Mouse (Mus musculus) layer of hippocampus, adult 9-10 months (tissue): ENCODE results near the gene Kif26b.

Experiments used
- DNase-seq: peaks from one replicate; pipeline ENCODE4 v3.0.0; 2022; ENCODE audit warnings: low spot score

The Kif26b gene

GRCm38 (mm10) chr1:178540247-178540646, 11.3 kb downstream of the Kif26b start:
- no peak for DNase-seq

DNA sequence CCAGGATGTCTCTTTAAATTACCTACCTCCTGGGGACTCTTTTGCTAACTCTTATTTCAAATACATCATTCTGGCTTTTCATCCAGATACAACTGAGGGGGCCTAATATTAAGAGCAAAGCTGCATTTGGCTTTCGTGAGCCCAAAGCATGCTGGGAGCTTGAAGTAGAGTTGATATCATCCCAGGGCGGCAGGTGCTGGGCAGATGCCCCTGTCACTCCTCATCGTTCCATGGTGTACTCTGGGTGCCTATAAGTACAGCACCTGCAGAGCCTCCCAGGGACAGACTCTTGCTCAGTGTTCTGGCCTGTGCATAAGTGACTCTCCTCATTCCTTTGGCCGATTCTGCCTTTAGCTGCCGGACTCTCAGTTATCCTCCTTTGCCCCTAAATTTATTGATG, 13.5 kb downstream of the Kif26b start:
- DNase-seq: no peak

DNA sequence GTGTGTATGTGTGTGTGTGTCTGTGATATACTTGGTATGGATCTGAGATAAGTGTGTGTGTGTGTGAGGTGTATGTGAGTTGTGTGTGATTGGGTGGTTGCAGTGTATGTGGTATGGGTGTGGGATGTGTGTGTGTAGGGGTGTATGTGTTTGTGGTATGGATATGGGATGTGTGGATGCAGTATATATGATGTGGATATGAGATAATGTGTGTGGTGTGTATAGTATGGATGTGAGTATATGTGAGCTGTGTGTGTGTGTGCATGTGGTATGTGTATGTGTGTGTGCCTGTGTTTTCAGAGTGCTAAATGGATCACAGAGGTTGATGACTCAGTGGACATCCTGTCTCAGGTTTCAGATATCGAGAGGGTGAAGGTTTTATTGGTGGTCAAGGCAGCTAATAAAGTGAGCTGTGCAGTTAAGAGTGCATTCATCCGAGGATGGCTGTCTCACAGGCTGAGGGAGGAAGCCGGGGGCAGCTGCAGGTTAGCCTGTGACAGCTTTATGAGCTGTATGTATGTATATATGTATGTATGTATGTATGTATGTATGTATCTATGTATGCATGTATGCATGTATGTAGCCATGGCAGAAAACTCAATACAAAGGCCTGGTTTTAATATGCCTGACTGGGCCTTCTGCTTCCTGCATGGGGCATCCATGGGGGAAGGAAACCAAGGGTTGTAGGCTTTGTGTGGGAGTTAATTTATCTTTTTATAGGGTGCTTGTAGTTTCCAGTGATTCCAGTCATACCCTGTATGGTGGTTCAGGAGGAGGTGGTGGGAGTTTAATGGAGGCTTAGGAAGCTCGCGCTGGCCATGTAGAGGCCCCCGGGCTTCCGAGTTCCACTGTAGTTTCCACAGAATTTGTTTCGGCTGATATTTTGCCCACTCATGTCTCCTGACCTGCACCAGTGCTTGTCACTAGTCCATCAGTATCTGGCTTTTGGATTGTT, 14.3 kb downstream of the Kif26b start:
- no peak for DNase-seq

DNA sequence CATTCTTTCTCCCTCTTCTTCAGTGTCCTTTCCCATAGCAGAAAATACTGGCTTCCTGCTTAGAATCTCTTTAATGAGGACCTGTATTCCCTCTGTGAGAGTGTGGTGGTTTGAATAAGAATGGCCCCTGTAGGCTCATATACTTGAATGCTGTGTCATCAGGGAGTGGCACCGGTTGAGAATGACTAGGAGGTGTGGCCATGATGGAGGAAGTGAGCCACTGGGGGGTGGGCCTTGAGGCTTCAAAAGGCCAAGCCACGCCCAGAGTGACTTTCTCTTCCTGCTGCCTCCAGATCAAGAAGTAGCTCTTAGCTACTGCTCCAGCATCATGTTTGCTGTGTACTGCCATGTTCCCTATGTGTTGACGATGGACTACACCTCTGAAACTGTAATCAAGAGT, 15.7 kb downstream of the Kif26b start:
- DNase-seq: no peak

- no peak for DNase-seq
Observed at GRCm38 (mm10) chr1:178549576-178549975, 20.7 kb downstream of the Kif26b start.

- DNase-seq: no peak
Observed at GRCm38 (mm10) chr1:178550477-178551047, 21.6 kb downstream of the Kif26b start.

DNA sequence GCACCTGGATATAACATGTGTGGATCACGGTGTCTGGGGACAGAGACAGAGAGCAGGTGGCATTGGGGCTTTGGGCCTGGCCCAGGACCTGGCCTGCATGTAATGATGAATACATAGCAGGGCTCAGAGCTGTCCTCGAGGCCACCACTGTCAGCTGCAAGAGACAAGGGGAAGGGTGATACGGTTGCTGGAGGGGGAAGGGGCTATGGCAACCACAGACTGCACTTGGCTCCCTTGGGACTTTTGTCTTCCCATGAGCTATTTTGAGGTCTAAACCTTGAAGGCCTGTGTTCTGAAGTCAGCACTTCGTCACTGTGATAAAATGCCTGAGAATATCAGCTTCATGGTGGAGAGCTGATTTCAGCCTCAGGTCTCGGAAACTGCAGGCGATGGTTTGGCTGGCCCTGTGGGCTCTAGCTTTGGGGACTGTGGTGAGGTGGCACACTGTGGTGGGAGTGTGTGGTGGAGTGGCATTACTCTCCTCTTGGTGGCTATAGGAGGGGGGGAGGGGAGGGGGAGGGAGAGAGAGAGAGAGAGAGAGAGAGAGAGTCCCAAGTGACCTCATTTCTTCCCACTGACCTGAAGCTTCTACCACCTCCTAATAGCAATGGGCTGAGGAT, 23.5 kb downstream of the Kif26b start:
- no peak for DNase-seq

GRCm38 (mm10) chr1:178552898-178553284, 24.0 kb downstream of the Kif26b start:
- DNase-seq: no peak

DNA sequence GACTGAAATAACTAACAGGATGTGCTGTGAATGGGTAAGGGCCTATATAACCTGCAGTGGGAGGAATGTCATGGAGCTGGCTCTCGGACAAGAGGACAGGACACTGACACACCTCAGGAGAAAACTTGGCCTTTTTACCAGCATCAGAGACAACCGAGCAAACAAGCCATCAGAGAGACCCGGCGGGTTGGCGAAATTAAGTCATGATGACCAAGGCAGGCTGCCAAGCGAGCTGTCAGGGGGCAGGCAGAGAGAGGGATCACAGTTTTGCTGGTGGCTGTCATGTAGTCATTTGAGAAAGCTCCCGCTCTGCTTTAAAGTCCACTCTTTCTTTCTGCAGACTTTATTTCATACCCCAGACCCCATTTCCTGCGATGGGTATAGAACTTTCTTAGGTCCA, 27.3 kb downstream of the Kif26b start:
- DNase-seq: no peak

DNA sequence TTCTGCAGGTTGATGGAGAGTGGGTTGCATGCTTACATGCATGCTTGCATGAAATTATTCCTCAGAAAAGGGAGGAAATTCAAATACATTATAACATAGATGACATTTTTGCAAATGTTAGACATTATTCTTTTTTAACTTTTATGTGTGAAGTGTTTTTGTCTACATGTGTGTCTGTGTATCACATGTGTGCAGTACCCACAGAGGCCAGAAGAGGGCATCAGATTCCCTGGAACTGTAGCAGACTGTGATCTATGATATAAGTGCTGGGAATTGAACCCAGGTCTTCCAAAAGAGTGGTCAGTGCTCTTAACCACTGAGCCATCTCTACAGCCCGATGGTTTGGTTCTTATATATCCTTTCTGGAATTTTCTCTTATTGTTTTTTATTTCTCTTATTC, 31.1 kb downstream of the Kif26b start:
- no peak for DNase-seq

GRCm38 (mm10) chr1:178563834-178564233, 34.9 kb downstream of the Kif26b start:
- no peak for DNase-seq

- DNase-seq: no peak
Observed at GRCm38 (mm10) chr1:178564800-178565199, 35.9 kb downstream of the Kif26b start.

DNA sequence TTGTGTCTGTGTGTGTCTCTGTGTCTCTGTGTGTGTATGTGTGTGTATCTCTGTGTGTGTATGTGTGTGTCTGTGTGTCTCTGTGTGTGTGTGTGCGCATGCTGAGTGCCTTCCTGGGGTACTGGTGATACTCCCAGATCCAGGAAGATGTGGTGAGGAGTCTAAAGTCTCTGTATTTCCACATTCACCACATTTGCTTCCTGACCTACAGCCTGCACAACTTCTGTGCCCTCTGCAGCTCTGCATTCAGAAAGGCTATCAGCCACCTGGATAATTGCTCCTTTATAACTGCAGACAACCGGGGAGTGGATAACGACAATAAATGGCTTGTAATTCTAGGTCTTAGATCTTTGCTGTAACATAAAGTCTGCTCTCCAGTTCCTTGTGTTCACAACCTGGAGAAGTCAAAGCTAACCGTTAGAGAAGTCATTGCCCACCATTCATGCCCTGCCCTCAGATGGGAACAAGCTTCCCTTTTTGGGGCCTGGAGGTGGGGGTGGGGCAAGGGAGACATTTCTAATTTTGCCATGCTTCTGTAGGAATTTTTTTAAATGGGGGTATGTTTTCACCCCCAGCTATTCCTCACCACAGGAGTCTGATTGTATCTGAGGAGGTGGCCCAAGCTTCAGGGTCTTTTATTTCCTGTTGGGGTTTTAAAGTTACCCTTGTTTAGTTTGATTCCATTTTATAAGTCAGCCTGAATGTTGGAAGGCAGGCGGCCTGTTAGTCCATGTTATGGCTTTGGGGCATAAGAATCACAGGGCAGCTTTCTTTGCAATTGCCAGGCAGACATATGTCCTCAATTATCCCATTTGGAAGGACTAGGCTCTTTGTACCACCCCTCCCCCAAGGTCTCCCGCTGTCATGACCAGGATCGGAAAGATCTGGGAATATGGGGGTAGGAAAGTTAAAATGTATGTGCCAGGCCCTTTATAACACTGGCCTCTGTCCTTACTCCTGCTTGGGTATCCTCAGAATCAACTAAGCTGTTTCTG, 39.9 kb downstream of the Kif26b start:
- DNase-seq: no peak

- DNase-seq: no peak
Observed at GRCm38 (mm10) chr1:178571009-178571408, 42.1 kb downstream of the Kif26b start.

DNA sequence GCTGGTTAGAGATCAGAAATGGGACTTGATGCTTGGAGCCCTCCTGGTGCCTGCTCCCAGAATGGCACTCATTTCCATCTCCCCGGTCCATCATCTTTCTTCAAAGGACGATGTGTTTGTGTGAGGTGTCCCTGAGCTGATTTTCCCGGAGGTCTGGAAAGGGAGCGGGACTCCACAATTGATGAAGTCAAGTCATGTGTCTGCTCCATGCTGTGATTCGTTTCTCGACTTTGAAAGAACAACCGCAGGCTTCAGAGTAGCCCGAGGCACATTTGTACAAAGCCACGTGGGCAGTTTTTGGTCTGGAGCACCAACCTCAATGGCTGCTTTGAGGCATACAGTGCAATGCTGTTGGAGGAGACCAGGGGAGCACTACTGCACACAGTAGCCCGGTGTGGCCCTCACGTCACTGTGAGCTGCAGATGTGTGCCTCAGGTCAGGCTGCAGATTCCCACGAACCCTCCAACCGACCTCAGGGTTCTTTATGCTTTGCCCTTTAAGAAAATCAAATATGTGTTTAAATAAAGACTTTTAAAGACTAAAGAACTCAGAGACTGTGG, 43.0 kb downstream of the Kif26b start:
- no peak for DNase-seq

GRCm38 (mm10) chr1:178573406-178574032, 44.6 kb downstream of the Kif26b start:
- DNase-seq: no peak

- DNase-seq: no peak
Observed at GRCm38 (mm10) chr1:178575706-178576105, 46.8 kb downstream of the Kif26b start.

DNA sequence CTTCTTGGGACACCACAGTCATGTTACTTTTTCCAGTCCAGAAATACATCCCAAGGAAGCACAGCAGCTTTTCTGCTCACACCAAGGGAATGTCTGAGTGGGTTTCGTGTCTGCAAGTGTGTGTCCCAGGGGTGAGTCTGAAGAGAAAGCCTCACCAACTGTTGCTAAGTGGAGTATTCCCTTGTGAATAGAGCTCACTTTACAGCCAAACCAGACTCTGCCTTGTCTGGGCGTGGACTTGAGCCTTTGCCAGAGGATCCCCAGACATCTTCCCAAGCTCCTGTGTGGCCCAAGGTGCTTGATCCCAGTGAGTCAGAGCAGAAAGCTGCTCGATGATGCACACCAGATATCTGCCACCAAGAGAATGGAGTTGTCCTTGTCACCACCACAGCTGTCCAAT, 48.0 kb downstream of the Kif26b start:
- DNase-seq: no peak

DNA sequence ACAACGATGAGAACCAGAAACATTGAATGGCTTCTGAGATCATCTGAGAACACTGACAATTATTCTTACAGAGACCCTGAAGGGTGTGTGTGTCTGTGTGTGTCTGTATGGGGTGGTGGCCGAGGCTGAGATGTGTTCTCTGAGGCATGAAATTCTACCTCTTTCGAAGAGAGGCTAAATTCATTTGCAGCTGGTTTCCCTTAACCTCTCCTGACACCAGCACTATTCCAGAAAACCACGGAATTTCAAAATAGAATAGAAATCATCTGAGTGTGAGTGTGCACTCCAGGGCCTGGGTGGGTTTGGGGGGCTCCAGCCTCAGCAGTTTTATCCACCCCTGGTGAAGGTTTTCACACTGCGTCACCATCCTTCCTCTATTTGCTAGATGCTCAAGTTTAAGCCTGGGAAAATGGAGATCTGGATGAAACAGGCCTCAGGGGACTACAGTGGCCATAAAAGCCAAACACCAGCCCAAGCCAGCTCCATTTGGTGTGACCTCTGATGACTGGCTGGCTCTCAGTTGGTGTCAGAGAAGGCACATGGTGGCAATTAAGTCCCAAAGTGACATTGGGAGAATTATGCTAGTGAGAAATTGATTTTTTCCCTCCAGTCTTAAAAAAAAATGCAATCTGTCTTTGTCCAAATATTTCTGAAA, 56.6 kb downstream of the Kif26b start:
- DNase-seq: no peak
